Mouse (Mus musculus): ENCODE measurements around the gene Msmp.

GRCm38 (mm10) chr4:43547160-43547559 lies 37.1 kb downstream of the Msmp start:
- no peak for TF ChIP-seq POLR2A (IDR thresholded peaks at IDR 0.05; ENCODE audit: borderline replicate concordance, extremely low read depth, low read depth, low read length)
- no peak for TF ChIP-seq CTCF (IDR thresholded peaks at IDR 0.05; ENCODE audit: insufficient read depth, low read length)

Measured in lung, adult 2 months (tissue).